Mouse (Mus musculus): Measurements from ENCODE around the gene Smco3. TPM values are rescaled to one million over a fixed set of nuclear protein-coding genes. Genes with fewer than 3 reads are reported as not detected.

Gene Smco3
- polyA plus RNA-seq, 1 experiment from 2014 or later, result 0.35 TPM

- Histone ChIP-seq H3K4me1 (replicated peaks) (no peaks in the 10 kb centered on the region), H3K27ac (no peak overlapping the region), H3K27me3 (no peaks in the 10 kb centered on the region), H3K9ac (replicated peaks) (no peak overlapping the region), H3K9me3 (no peaks in the 10 kb centered on the region), H3K4me2 (replicated peaks) (no peak overlapping the region), H3K4me3 (replicated peaks) (no peak overlapping the region), H3K36me3 (no peaks in the 10 kb centered on the region)
- no peak for ATAC-seq
- 63% methylated on average over 2 of the region's 2 CpGs for WGBS
Observed at GRCm38 (mm10) chr6:136844903-136845302, 9.7 kb upstream of the Smco3 start.

DNA sequence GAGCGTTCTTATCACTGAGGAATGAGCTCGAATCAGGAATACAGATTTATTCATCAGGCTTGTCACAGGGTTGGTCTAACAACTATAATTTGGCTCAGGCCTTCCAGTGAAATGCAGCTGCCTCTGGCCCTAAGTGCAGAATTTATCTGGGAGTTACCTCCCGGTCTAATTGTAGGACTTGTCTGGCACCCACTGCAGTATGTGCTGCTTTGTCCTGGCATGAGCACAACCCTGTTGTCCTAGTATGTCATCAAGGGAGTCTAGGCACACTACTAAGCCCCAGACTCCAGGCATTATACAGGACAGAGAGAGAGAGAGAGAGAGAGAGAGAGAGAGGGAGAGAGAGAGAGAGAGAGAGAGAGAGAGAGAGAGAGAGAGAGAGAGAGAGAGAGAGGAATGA is 2.1 kb upstream of the Smco3 start:
- no peak for ATAC-seq
- H3K4me3 ChIP-seq (replicated peaks), result no peak overlapping the region

DNA sequence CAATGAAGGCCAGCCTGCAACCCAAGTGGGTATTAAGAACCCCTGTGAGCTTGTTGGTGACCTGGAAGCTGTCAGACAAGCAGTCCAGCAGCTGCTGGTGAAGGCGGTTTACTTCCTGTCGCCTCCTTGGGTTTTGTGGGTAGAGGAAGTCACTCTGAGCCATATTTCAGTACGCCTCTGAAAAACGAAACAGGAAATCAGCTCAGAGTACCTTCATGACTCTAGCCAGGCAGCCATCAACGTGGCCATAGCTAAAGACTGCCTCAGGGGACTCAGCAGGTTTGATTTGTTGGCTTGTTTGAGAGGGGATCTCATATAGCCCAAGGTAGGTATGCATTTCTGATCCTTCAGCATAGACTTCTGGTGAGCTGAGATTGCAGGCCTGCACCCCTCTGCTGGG is 3.5 kb downstream of the Smco3 start:
- no peak for ATAC-seq
- no peaks in the 10 kb centered on the region for H3K9me3 ChIP-seq
- WGBS, result 77% methylated on average over 5 of the region's 5 CpGs

More for the DNA sequence above, 2.1 kb upstream of the Smco3 start:
- Histone ChIP-seq H3K9me3 (no peaks in the 10 kb centered on the region), H3K27me3 (no peaks in the 10 kb centered on the region), H3K9ac (replicated peaks) (no peak overlapping the region), H3K36me3 (no peaks in the 10 kb centered on the region), H3K4me2 (replicated peaks) (no peak overlapping the region), H3K4me1 (replicated peaks) (no peaks in the 10 kb centered on the region), H3K27ac (no peak overlapping the region)
- 89% methylated on average over 3 of the region's 3 CpGs for WGBS

GRCm38 (mm10) chr6:136828681-136829080 is 6.6 kb downstream of the Smco3 start:
- 33% methylated on average over 4 of the region's 4 CpGs for WGBS
- Histone ChIP-seq H3K9ac (replicated peaks) (peak overlapping the region; percentile 61), H3K36me3 (peaks cover 18% of the 10 kb centered on the region), H3K27ac (peak overlapping the region; percentile 85), H3K4me1 (replicated peaks) (peaks cover 13% of the 10 kb centered on the region), H3K4me2 (replicated peaks) (peak overlapping the region; percentile 53), H3K4me3 (replicated peaks) (peak overlapping the region; percentile 44), H3K27me3 (peaks cover 18% of the 10 kb centered on the region), H3K9me3 (no peaks in the 10 kb centered on the region)
- peak; percentile 8 for ATAC-seq

More for the DNA sequence above, 3.5 kb downstream of the Smco3 start:
- no peak overlapping the region for H3K9ac ChIP-seq (replicated peaks)
- peaks cover 10% of the 10 kb centered on the region for H3K4me1 ChIP-seq (replicated peaks)
- peaks cover 18% of the 10 kb centered on the region for H3K27me3 ChIP-seq
- H3K27ac ChIP-seq, result no peak overlapping the region
- no peak overlapping the region for H3K4me3 ChIP-seq (replicated peaks)
- no peak overlapping the region for H3K4me2 ChIP-seq (replicated peaks)
- no peaks in the 10 kb centered on the region for H3K36me3 ChIP-seq

DNA sequence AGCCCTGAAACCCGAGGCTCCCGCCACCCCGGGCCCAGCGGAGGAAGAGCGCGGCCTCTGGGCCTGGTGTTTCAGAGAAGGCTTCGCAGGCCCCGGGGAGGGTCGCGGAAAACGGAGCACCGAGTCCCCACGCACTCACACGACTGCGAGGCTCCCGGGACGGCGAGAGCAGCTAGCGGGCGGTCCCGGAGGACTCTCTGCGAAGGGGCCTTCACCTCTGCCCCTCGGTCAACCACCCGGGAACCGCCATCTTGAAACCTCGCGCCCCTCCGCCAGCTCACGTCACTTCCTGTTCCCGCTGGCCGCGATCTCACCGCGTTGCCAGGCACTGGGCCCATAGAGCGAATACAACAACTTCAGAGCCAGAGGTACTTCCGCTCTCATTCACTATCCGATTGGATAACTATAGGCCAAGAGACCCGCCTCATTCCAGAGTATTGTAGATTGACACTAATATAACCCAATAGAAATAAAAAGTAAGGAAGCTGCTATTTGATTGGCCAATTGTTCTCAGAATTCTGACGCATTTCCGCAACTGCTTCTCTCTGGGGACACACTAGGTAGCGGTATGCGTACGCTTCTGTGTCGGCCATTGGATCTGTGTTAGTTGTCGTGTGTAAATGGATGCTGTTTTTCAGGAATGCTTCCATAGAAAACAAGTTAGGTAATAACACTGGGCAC is 7.2 kb downstream of the Smco3 start, which contains the start of gene Wbp11:
TSS of gene Wbp11 (minus strand) at position 353 of the 681 bp plus-strand sequence.
- ATAC-seq, result peak; percentile 100
- peak within 1 kb of the TSS; percentile 97 for H3K4me3 ChIP-seq (replicated peaks)

DNA sequence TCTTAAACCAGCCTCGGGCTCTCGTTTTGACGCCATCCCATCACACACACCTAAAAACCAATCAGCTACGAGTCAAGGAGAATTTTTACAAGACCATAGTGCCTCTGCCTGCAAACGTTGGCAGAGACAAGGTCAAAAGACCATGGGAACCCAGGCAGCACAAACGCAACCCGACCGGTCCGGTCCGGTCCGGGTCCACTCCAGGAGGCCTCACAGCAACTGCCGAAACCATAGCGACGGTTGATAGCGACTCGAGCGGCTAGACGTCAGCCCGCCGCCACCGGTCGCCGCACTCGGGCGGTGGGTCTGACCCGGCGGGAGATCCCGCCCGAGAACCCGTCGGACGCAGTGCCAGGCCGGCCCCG is 7.8 kb downstream of the Smco3 start, which contains the start of gene BC049715:
TSS of gene BC049715 (plus strand) at position 111 of the 365 bp plus-strand sequence.
- H3K9me3 ChIP-seq, result no peaks in the 10 kb centered on the region
- H3K27me3 ChIP-seq, result peaks cover 18% of the 10 kb centered on the region
- H3K4me1 ChIP-seq (replicated peaks), result peaks cover 13% of the 10 kb centered on the region
- H3K36me3 ChIP-seq, result peaks cover 26% of the 10 kb centered on the region
- peak within 1 kb of the TSS; percentile 97 for H3K4me3 ChIP-seq (replicated peaks)
- under 1% methylated on average over 34 of the region's 34 CpGs for WGBS
- H3K4me2 ChIP-seq (replicated peaks), result peak within 1 kb of the TSS; percentile 86
- ATAC-seq, result no peak
- H3K9ac ChIP-seq (replicated peaks), result peak within 1 kb of the TSS; percentile 96
- peak within 1 kb of the TSS; percentile 85 for H3K27ac ChIP-seq

More for the DNA sequence above, 7.2 kb downstream of the Smco3 start, which contains the start of gene Wbp11:
- Histone ChIP-seq H3K27me3 (peaks cover 18% of the 10 kb centered on the region), H3K9ac (replicated peaks) (peak within 1 kb of the TSS; percentile 96), H3K36me3 (peaks cover 21% of the 10 kb centered on the region), H3K4me2 (replicated peaks) (peak within 1 kb of the TSS; percentile 86), H3K27ac (peak within 1 kb of the TSS; percentile 85), H3K4me1 (replicated peaks) (peaks cover 13% of the 10 kb centered on the region), H3K9me3 (no peaks in the 10 kb centered on the region)
- WGBS, result under 1% methylated on average over 45 of the region's 45 CpGs

GRCm38 (mm10) chr6:136827116-136827515 is 8.1 kb downstream of the Smco3 start:
- H3K4me3 ChIP-seq (replicated peaks), result peak overlapping the region; percentile 97
- no peak for ATAC-seq
- H3K27ac ChIP-seq, result no peak overlapping the region
- H3K4me2 ChIP-seq (replicated peaks), result peak overlapping the region; percentile 86
- H3K4me1 ChIP-seq (replicated peaks), result peaks cover 13% of the 10 kb centered on the region
- peaks cover 18% of the 10 kb centered on the region for H3K27me3 ChIP-seq
- peaks cover 30% of the 10 kb centered on the region for H3K36me3 ChIP-seq
- H3K9ac ChIP-seq (replicated peaks), result peak overlapping the region; percentile 96
- no peaks in the 10 kb centered on the region for H3K9me3 ChIP-seq
- 23% methylated on average over 7 of the region's 7 CpGs for WGBS

GRCm38 (mm10) chr6:136824987-136825386 is 10.3 kb downstream of the Smco3 start:
- H3K4me1 ChIP-seq (replicated peaks), result peaks cover 13% of the 10 kb centered on the region
- H3K4me2 ChIP-seq (replicated peaks), result no peak overlapping the region
- no peaks in the 10 kb centered on the region for H3K9me3 ChIP-seq
- H3K4me3 ChIP-seq (replicated peaks), result no peak overlapping the region
- H3K27ac ChIP-seq, result no peak overlapping the region
- ATAC-seq, result no peak
- WGBS, result 95% methylated on average over 8 of the region's 8 CpGs
- peaks cover 51% of the 10 kb centered on the region for H3K36me3 ChIP-seq
- H3K9ac ChIP-seq (replicated peaks), result no peak overlapping the region
- H3K27me3 ChIP-seq, result no peaks in the 10 kb centered on the region

GRCm38 (mm10) chr6:136821086-136821485 is 14.2 kb downstream of the Smco3 start:
- ATAC-seq, result no peak
- WGBS, result 97% methylated on average over 18 of the region's 18 CpGs

GRCm38 (mm10) chr6:136820381-136820780 is 14.9 kb downstream of the Smco3 start:
- no peak for ATAC-seq
- no peaks in the 10 kb centered on the region for H3K4me1 ChIP-seq (replicated peaks)
- H3K27me3 ChIP-seq, result no peaks in the 10 kb centered on the region
- no peak overlapping the region for H3K9ac ChIP-seq (replicated peaks)
- peaks cover 90% of the 10 kb centered on the region for H3K36me3 ChIP-seq
- H3K9me3 ChIP-seq, result no peaks in the 10 kb centered on the region
- no peak overlapping the region for H3K27ac ChIP-seq
- WGBS, result 97% methylated on average over 21 of the region's 21 CpGs
- H3K4me2 ChIP-seq (replicated peaks), result no peak overlapping the region
- no peak overlapping the region for H3K4me3 ChIP-seq (replicated peaks)

More at GRCm38 (mm10) chr6:136821086-136821485, 14.2 kb downstream of the Smco3 start:
- Histone ChIP-seq H3K4me1 (replicated peaks) (no peaks in the 10 kb centered on the region), H3K4me2 (replicated peaks) (no peak overlapping the region), H3K9me3 (no peaks in the 10 kb centered on the region), H3K27ac (no peak overlapping the region), H3K27me3 (no peaks in the 10 kb centered on the region), H3K4me3 (replicated peaks) (no peak overlapping the region), H3K36me3 (peaks cover 88% of the 10 kb centered on the region), H3K9ac (replicated peaks) (no peak overlapping the region)

DNA sequence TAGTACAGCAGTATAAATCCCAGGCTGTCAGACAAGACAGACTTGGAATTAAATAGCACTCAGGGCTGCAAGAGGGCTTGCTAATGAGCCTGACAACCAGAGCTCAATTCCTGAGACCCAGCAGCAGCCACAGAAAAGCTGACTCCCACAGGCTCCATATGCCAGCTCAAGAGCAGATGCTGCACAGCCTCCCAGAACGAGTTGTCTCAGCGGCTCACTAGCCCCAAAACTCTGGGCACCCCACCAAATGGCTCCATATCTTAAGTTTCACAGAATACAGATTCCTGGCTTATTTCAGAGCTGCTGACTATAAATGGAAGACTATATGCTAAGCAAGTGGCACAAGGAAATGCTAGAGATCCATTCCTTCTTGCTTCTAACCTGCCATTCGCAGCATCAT is 17.7 kb downstream of the Smco3 start:
- no peak overlapping the region for H3K4me2 ChIP-seq (replicated peaks)
- H3K9ac ChIP-seq (replicated peaks), result no peak overlapping the region
- peaks cover 93% of the 10 kb centered on the region for H3K36me3 ChIP-seq
- no peaks in the 10 kb centered on the region for H3K9me3 ChIP-seq
- 92% methylated on average over 3 of the region's 3 CpGs for WGBS
- H3K4me1 ChIP-seq (replicated peaks), result no peaks in the 10 kb centered on the region
- no peak overlapping the region for H3K4me3 ChIP-seq (replicated peaks)
- H3K27me3 ChIP-seq, result no peaks in the 10 kb centered on the region
- no peak overlapping the region for H3K27ac ChIP-seq
- no peak for ATAC-seq

DNA sequence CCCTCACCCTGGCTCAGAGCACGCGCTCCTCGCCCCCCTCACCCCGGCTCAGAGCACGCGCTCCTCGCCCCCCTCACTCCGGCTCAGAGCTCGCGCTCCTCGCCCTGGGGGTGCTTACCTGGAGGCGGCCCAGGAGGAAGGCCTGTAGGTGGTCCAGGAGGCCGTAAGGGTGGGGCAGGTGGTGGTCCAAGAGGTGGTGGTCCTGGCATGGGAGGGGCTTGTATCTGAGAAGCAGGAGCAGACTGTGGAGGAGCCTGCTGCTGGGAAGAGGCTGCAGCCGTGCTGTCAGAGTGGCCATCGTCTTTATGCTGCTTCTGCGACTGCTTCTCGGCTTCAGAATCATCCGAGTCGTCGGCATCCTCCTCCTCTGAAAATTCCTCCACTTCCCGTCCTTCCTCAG is 18.4 kb downstream of the Smco3 start:
- Histone ChIP-seq H3K4me3 (replicated peaks) (no peak overlapping the region), H3K36me3 (peaks cover 93% of the 10 kb centered on the region), H3K9ac (replicated peaks) (no peak overlapping the region), H3K4me2 (replicated peaks) (no peak overlapping the region), H3K9me3 (no peaks in the 10 kb centered on the region), H3K27ac (no peak overlapping the region), H3K27me3 (no peaks in the 10 kb centered on the region), H3K4me1 (replicated peaks) (no peaks in the 10 kb centered on the region)
- WGBS, result 95% methylated on average over 21 of the region's 21 CpGs
- no peak for ATAC-seq

Measured in midbrain, embryonic 13.5 days (tissue).